43 mouse cellular contexts compared by ENCODE assay signal in genomic region chr2:154591239-154591638, GRCm38 (mm10). TPM values are rescaled to one million over a fixed set of nuclear protein-coding genes. Genes with fewer than 3 reads are reported as not detected.
"Had no signal": no experiment of that assay in that cellular context is flagged by ENCODE, and none has a peak within 500 bp of the region (broad histone marks: within the 10 kb centered on the region; RNA-seq: fewer than 3 reads in every experiment).

No protein-coding gene starts in this region.

- H3K4me3 ChIP-seq: left cerebral cortex, adult 2 months; limb, embryonic 10.5 days; limb, embryonic 12.5 days; limb, embryonic 13.5 days; limb, embryonic 15.5 days; liver, embryonic 13.5 days; liver, embryonic 15.5 days; lung, embryonic 15.5 days; megakaryocyte, embryonic 14.5 days; midbrain, embryonic 10.5 days; midbrain, embryonic 12.5 days; midbrain, embryonic 13.5 days; midbrain, embryonic 15.5 days; myocyte; neural tube, embryonic 12.5 days had no signal

- H3K27me3 ChIP-seq: limb, embryonic 12.5 days; limb, embryonic 13.5 days; limb, embryonic 15.5 days; liver, embryonic 13.5 days; liver, embryonic 15.5 days; lung, embryonic 15.5 days; megakaryocyte, embryonic 14.5 days; midbrain, embryonic 12.5 days; midbrain, embryonic 13.5 days; midbrain, embryonic 15.5 days; neural tube, embryonic 12.5 days had no signal

- H3K9ac ChIP-seq: limb, embryonic 12.5 days; limb, embryonic 13.5 days; limb, embryonic 15.5 days; liver, embryonic 13.5 days; liver, embryonic 14.5 days; liver, embryonic 15.5 days; liver, postnatal 0 days; lung, embryonic 14.5 days; lung, embryonic 15.5 days; midbrain, embryonic 12.5 days; midbrain, embryonic 13.5 days; midbrain, embryonic 15.5 days; neural tube, embryonic 12.5 days had no signal

- H3K36me3 ChIP-seq: midbrain, embryonic 15.5 days had no signal

- H3K9me3 ChIP-seq: limb, embryonic 10.5 days; limb, embryonic 13.5 days; limb, embryonic 15.5 days; liver, embryonic 13.5 days; liver, embryonic 15.5 days; lung, embryonic 15.5 days; midbrain, embryonic 10.5 days; midbrain, embryonic 13.5 days; midbrain, embryonic 15.5 days; neural tube, embryonic 12.5 days had no signal

- H3K4me2 ChIP-seq: limb, embryonic 12.5 days; limb, embryonic 13.5 days; limb, embryonic 15.5 days; liver, embryonic 11.5 days; liver, embryonic 13.5 days; liver, embryonic 15.5 days; lung, embryonic 14.5 days; lung, embryonic 15.5 days; midbrain, embryonic 11.5 days; midbrain, embryonic 12.5 days; midbrain, embryonic 13.5 days; midbrain, embryonic 15.5 days; neural tube, embryonic 12.5 days had no signal

- H3K27ac ChIP-seq: left cerebral cortex, adult 2 months; limb, embryonic 10.5 days; limb, embryonic 12.5 days; limb, embryonic 13.5 days; limb, embryonic 15.5 days; liver, embryonic 13.5 days; liver, embryonic 14.5 days; liver, embryonic 15.5 days; lung, embryonic 15.5 days; macrophage; midbrain, embryonic 10.5 days; midbrain, embryonic 12.5 days; midbrain, embryonic 13.5 days; midbrain, embryonic 15.5 days; neural tube, embryonic 12.5 days had no signal

- DNase-seq: left cerebral cortex, postnatal 4 days; liver; liver, embryonic 13.5 days; liver, postnatal 0 days; lung, adult 18-20 months; lung, adult 2 months; lung, embryonic 14.5 days; lung, postnatal 10 days; lung, postnatal 14 days; lung, postnatal 36 days; lung, postnatal 4 days; midbrain, embryonic 14.5 days had no signal

- H3K4me1 ChIP-seq: limb, embryonic 10.5 days; limb, embryonic 12.5 days; limb, embryonic 13.5 days; limb, embryonic 15.5 days; liver, embryonic 13.5 days; liver, embryonic 15.5 days; lung, embryonic 15.5 days; midbrain, embryonic 10.5 days; midbrain, embryonic 12.5 days; midbrain, embryonic 13.5 days; midbrain, embryonic 15.5 days; neural tube, embryonic 12.5 days had no signal

- ATAC-seq: liver, postnatal 0 days; lung, postnatal 0 days; midbrain, embryonic 13.5 days; midbrain, embryonic 15.5 days; midbrain, embryonic 16.5 days had no signal

RNA-seq across cellular contexts. Expression of gene 4930519P11Rik, which starts 22.0 kb away (rescaled TPM):
- total RNA-seq: left cerebral cortex, adult 2 months; left cerebral cortex, adult 8-10 months; left cerebral cortex, postnatal 10 days; left cerebral cortex, postnatal 14 days; left cerebral cortex, postnatal 25 days; left cerebral cortex, postnatal 36 days; left cerebral cortex, postnatal 4 days; megakaryocyte, adult 5-6 weeks; megakaryocyte-erythroid progenitor cell, adult 5-6 weeks; midbrain, postnatal 0 days; monocyte, adult 5-6 weeks had no signal
- polyA plus RNA-seq: limb, embryonic 12.5 days; liver, embryonic 11.5 days; liver, embryonic 13.5 days; liver, embryonic 15.5 days; lung, embryonic 15.5 days; lung, embryonic 16.5 days; macrophage; midbrain, embryonic 10.5 days; neural tube, embryonic 11.5 days had no signal

RNA-seq across cellular contexts. Expression of gene Necab3, which starts 32.5 kb away (rescaled TPM):
- total RNA-seq: monocyte, adult 5-6 weeks had no signal
